Mouse (Mus musculus): Measurements from ENCODE around the gene Mthfr.

- TF ChIP-seq POLR2A (IDR thresholded peaks at IDR 0.05; ENCODE audit: extremely low read depth, insufficient read depth, low read length) (no peak), CTCF (IDR thresholded peaks at IDR 0.05; ENCODE audit: low read depth, low read length) (no peak)
Measured at GRCm38 (mm10) chr4:148012216-148012615, 26.7 kb upstream of the Mthfr start.
